Mouse (Mus musculus): ENCODE measurements around the gene Etv6. TPM values are rescaled to one million over a fixed set of nuclear protein-coding genes. Genes with fewer than 3 reads are reported as not detected.

Etv6 gene
- total and polyA plus RNA-seq, 2 experiments: 4.1 to 8.6 TPM

- Histone ChIP-seq H3K79me2 (ENCODE audit: control insufficient read depth, insufficient read depth, low read length) (peaks cover 51% of the 10 kb centered on the region), H3K4me1 (ENCODE audit: control insufficient read depth, insufficient read depth, low read length) (peaks cover 27% of the 10 kb centered on the region), H3K9ac (ENCODE audit: low read depth, low read length) (no peak overlapping the region), H3K27ac (replicated peaks; ENCODE audit: insufficient read depth, low read depth, low read length) (no peak overlapping the region), H3K27me3 (ENCODE audit: control insufficient read depth, insufficient read depth, low read length) (no peaks in the 10 kb centered on the region), H3K36me3 (ENCODE audit: control insufficient read depth, insufficient read depth, low read length) (no peaks in the 10 kb centered on the region), H3K4me3 (ENCODE audit: insufficient read depth, low read depth, low read length) (no peak overlapping the region)
- no peak for TF ChIP-seq POLR2A (IDR thresholded peaks at IDR 0.05; ENCODE audit: extremely low read depth, insufficient read depth, low read length)
- no peak for TF ChIP-seq CTCF (IDR thresholded peaks at IDR 0.05; ENCODE audit: low read depth, low read length)
- DNase-seq (ENCODE audit: extremely low read depth, low read depth, low spot score): no peak
- 84% methylated on average over 3 of the region's 3 CpGs for WGBS
Measured at GRCm38 (mm10) chr6:134040312-134040711, 4.8 kb downstream of the Etv6 start.

- no peaks in the 10 kb centered on the region for H3K36me3 ChIP-seq (ENCODE audit: control insufficient read depth, insufficient read depth, low read length)
- H3K4me3 ChIP-seq (ENCODE audit: insufficient read depth, low read depth, low read length): no peak overlapping the region
- no peaks in the 10 kb centered on the region for H3K27me3 ChIP-seq (ENCODE audit: control insufficient read depth, insufficient read depth, low read length)
- peaks cover 33% of the 10 kb centered on the region for H3K4me1 ChIP-seq (ENCODE audit: control insufficient read depth, insufficient read depth, low read length)
- no peak overlapping the region for H3K9ac ChIP-seq (ENCODE audit: low read depth, low read length)
- 65% methylated on average over 7 of the region's 7 CpGs for WGBS
- no peak overlapping the region for H3K27ac ChIP-seq (replicated peaks; ENCODE audit: insufficient read depth, low read depth, low read length)
- peaks cover 60% of the 10 kb centered on the region for H3K79me2 ChIP-seq (ENCODE audit: control insufficient read depth, insufficient read depth, low read length)
- TF ChIP-seq CTCF (IDR thresholded peaks at IDR 0.05; ENCODE audit: low read depth, low read length): no peak
- TF ChIP-seq POLR2A (IDR thresholded peaks at IDR 0.05; ENCODE audit: extremely low read depth, insufficient read depth, low read length): no peak
- no peak for DNase-seq (ENCODE audit: extremely low read depth, low read depth, low spot score)
Measured at GRCm38 (mm10) chr6:134041286-134041685, 5.8 kb downstream of the Etv6 start.

DNA sequence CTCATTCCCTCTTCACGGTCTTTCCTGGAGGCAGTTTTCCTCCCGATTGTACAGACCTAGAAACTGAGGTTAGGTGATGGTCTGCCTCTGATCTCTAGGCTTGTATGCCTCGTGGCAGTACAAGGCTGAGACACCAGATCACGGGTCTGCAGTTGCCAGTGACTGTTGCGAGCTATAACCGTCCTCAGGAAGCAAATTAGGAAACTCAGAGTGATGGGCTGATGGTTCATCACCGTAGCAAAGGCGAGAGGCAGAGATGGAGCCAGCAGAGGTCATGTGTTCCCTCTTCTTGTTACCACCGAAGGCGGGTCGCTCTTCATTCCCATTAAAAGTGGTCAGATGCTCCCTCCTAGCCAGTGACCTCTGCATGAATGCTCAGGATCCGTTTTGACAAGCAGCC, 6.4 kb downstream of the Etv6 start:
- Histone ChIP-seq H3K27ac (replicated peaks; ENCODE audit: insufficient read depth, low read depth, low read length) (no peak overlapping the region), H3K4me3 (ENCODE audit: insufficient read depth, low read depth, low read length) (no peak overlapping the region), H3K36me3 (ENCODE audit: control insufficient read depth, insufficient read depth, low read length) (no peaks in the 10 kb centered on the region), H3K9ac (ENCODE audit: low read depth, low read length) (no peak overlapping the region), H3K27me3 (ENCODE audit: control insufficient read depth, insufficient read depth, low read length) (no peaks in the 10 kb centered on the region), H3K79me2 (ENCODE audit: control insufficient read depth, insufficient read depth, low read length) (peaks cover 64% of the 10 kb centered on the region), H3K4me1 (ENCODE audit: control insufficient read depth, insufficient read depth, low read length) (peaks cover 33% of the 10 kb centered on the region)
- no peak for DNase-seq (ENCODE audit: extremely low read depth, low read depth, low spot score)
- TF ChIP-seq POLR2A (IDR thresholded peaks at IDR 0.05; ENCODE audit: extremely low read depth, insufficient read depth, low read length) (no peak), CTCF (IDR thresholded peaks at IDR 0.05; ENCODE audit: low read depth, low read length) (no peak)
- WGBS: 68% methylated on average over 12 of the region's 12 CpGs

DNA sequence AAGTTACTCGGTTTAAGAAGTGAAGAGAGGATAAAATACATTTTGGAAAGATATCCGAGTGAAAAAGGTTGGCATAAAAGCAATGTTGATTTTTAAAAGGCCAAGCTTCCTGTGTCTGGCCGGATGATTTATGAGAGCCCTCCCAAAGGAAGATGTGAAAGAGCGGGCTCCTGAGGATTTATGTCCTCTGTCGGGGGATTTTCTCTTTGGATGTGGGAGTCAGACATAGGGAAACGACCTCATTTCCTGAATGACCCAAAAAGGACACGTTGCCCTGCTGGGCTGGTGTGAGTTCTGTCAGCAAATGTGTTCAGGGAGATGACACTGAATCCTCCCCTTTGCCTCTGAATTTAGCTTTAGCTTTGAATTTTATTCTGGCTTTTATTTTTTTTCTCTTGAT, 8.0 kb downstream of the Etv6 start:
- H3K4me1 ChIP-seq (ENCODE audit: control insufficient read depth, insufficient read depth, low read length): peaks cover 27% of the 10 kb centered on the region
- peaks cover 72% of the 10 kb centered on the region for H3K79me2 ChIP-seq (ENCODE audit: control insufficient read depth, insufficient read depth, low read length)
- H3K27ac ChIP-seq (replicated peaks; ENCODE audit: insufficient read depth, low read depth, low read length): no peak overlapping the region
- no peak overlapping the region for H3K9ac ChIP-seq (ENCODE audit: low read depth, low read length)
- no peak for DNase-seq (ENCODE audit: extremely low read depth, low read depth, low spot score)
- TF ChIP-seq POLR2A (IDR thresholded peaks at IDR 0.05; ENCODE audit: extremely low read depth, insufficient read depth, low read length): no peak
- no peak for TF ChIP-seq CTCF (IDR thresholded peaks at IDR 0.05; ENCODE audit: low read depth, low read length)
- H3K36me3 ChIP-seq (ENCODE audit: control insufficient read depth, insufficient read depth, low read length): no peaks in the 10 kb centered on the region
- no peaks in the 10 kb centered on the region for H3K27me3 ChIP-seq (ENCODE audit: control insufficient read depth, insufficient read depth, low read length)
- WGBS: 56% methylated on average over 7 of the region's 7 CpGs
- no peak overlapping the region for H3K4me3 ChIP-seq (ENCODE audit: insufficient read depth, low read depth, low read length)

DNA sequence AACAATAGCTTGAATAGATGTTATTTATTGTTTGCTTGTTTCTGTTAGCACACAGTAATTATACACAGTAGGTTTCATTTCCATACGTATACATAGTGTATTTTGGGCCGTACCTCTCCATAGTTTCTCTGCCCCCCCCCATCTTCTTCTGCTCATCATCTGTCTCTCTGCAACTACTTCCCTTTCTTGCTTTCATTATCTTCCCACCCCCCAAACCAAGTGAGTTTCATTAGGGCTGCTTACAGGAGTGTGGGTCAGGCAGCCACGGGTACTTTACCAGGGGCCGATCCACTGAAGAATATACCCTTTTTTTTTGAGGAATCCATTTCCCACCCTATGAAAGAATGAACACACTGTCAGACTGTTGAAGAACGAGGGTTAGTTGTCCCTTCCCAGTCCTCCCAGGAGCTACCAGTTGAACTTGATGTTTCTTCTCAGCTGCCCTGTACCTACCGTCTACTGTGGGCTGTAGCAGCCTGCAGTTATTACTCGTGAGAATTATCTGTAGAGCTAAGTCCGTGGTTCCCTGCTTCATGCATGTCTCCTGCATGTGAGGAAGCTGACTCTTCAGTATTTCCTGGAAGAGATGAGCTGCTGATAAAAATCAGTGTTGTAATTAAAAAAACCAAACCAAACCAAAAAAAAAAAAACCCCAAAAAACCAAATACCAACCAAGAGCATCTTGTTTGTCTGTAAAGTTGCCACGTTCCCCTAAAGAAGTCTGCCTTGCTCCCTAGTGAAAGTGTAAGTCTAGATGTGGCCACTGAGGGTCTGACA, 9.8 kb downstream of the Etv6 start:
- H3K36me3 ChIP-seq (ENCODE audit: control insufficient read depth, insufficient read depth, low read length): no peaks in the 10 kb centered on the region
- peak overlapping the region; percentile 22 for H3K27ac ChIP-seq (replicated peaks; ENCODE audit: insufficient read depth, low read depth, low read length)
- H3K4me1 ChIP-seq (ENCODE audit: control insufficient read depth, insufficient read depth, low read length): peaks cover 21% of the 10 kb centered on the region
- no peaks in the 10 kb centered on the region for H3K27me3 ChIP-seq (ENCODE audit: control insufficient read depth, insufficient read depth, low read length)
- peaks cover 77% of the 10 kb centered on the region for H3K79me2 ChIP-seq (ENCODE audit: control insufficient read depth, insufficient read depth, low read length)
- H3K4me3 ChIP-seq (ENCODE audit: insufficient read depth, low read depth, low read length): no peak overlapping the region
- no peak for DNase-seq (ENCODE audit: extremely low read depth, low read depth, low spot score)
- TF ChIP-seq CTCF (IDR thresholded peaks at IDR 0.05; ENCODE audit: low read depth, low read length): no peak
- TF ChIP-seq POLR2A (IDR thresholded peaks at IDR 0.05; ENCODE audit: extremely low read depth, insufficient read depth, low read length): no peak
- WGBS: 78% methylated on average over 9 of the region's 9 CpGs
- H3K9ac ChIP-seq (ENCODE audit: low read depth, low read length): no peak overlapping the region

GRCm38 (mm10) chr6:134046136-134046535, 10.6 kb downstream of the Etv6 start:
- WGBS: 67% methylated on average over 5 of the region's 5 CpGs
- Histone ChIP-seq H3K79me2 (ENCODE audit: control insufficient read depth, insufficient read depth, low read length) (peaks cover 75% of the 10 kb centered on the region), H3K36me3 (ENCODE audit: control insufficient read depth, insufficient read depth, low read length) (no peaks in the 10 kb centered on the region), H3K9ac (ENCODE audit: low read depth, low read length) (no peak overlapping the region), H3K4me3 (ENCODE audit: insufficient read depth, low read depth, low read length) (no peak overlapping the region), H3K27ac (replicated peaks; ENCODE audit: insufficient read depth, low read depth, low read length) (no peak overlapping the region), H3K27me3 (ENCODE audit: control insufficient read depth, insufficient read depth, low read length) (no peaks in the 10 kb centered on the region), H3K4me1 (ENCODE audit: control insufficient read depth, insufficient read depth, low read length) (peaks cover 21% of the 10 kb centered on the region)
- DNase-seq (ENCODE audit: extremely low read depth, low read depth, low spot score): no peak
- TF ChIP-seq POLR2A (IDR thresholded peaks at IDR 0.05; ENCODE audit: extremely low read depth, insufficient read depth, low read length) (no peak), CTCF (IDR thresholded peaks at IDR 0.05; ENCODE audit: low read depth, low read length) (no peak)
